Mouse (Mus musculus): ENCODE results near the gene Tpt1. TPM values are rescaled to one million over a fixed set of nuclear protein-coding genes. Genes with fewer than 3 reads are reported as not detected.
"Not testable (repeated sequence)": the region's sequence is repeated elsewhere in the genome, so short reads cannot be mapped to it uniquely, and the experiment has no call there.

Tpt1 gene
- total RNA-seq (2015; ENCODE audit: low replicate concordance) (3,144 and 3,174 TPM in 2 replicates), total RNA-seq (2017; ENCODE audit: low replicate concordance) (507 and 1,044 TPM in 2 replicates)

GRCm38 (mm10) chr14:75844867-75845697 is at the start of gene Tpt1:
Tpt1 (plus strand) TSS chr14:75845093.
- peak; percentile 93 for ATAC-seq (replicated peaks; ENCODE audit: low FRiP score, poor library complexity, severe bottlenecking)

GRCm38 (mm10) chr14:75795918-75796317 is 49.0 kb upstream of the Tpt1 start:
- ATAC-seq (replicated peaks; ENCODE audit: low FRiP score, poor library complexity, severe bottlenecking) = no peak

GRCm38 (mm10) chr14:75797769-75798386 is 47.0 kb upstream of the Tpt1 start:
- no peak for ATAC-seq (replicated peaks; ENCODE audit: low FRiP score, poor library complexity, severe bottlenecking)

- no peak for ATAC-seq (replicated peaks; ENCODE audit: low FRiP score, poor library complexity, severe bottlenecking)
Observed at GRCm38 (mm10) chr14:75807800-75808199, 37.1 kb upstream of the Tpt1 start.

- no peak for ATAC-seq (replicated peaks; ENCODE audit: low FRiP score, poor library complexity, severe bottlenecking)
Observed at GRCm38 (mm10) chr14:75809931-75810330, 35.0 kb upstream of the Tpt1 start.

- no peak for ATAC-seq (replicated peaks; ENCODE audit: low FRiP score, poor library complexity, severe bottlenecking)
Observed at GRCm38 (mm10) chr14:75818528-75818927, 26.4 kb upstream of the Tpt1 start.

GRCm38 (mm10) chr14:75819341-75819740 is 25.6 kb upstream of the Tpt1 start:
- ATAC-seq (replicated peaks; ENCODE audit: low FRiP score, poor library complexity, severe bottlenecking) = no peak

GRCm38 (mm10) chr14:75820007-75820406 is 24.9 kb upstream of the Tpt1 start:
- ATAC-seq (replicated peaks; ENCODE audit: low FRiP score, poor library complexity, severe bottlenecking) = no peak

GRCm38 (mm10) chr14:75826851-75827410 is 18.0 kb upstream of the Tpt1 start:
- ATAC-seq (replicated peaks; ENCODE audit: low FRiP score, poor library complexity, severe bottlenecking) = no peak

- ATAC-seq (replicated peaks; ENCODE audit: low FRiP score, poor library complexity, severe bottlenecking) = peak; percentile 20
Observed at GRCm38 (mm10) chr14:75828221-75828620, 16.7 kb upstream of the Tpt1 start.

GRCm38 (mm10) chr14:75828866-75829806 is 15.8 kb upstream of the Tpt1 start:
- peak; percentile 87 for ATAC-seq (replicated peaks; ENCODE audit: low FRiP score, poor library complexity, severe bottlenecking)

GRCm38 (mm10) chr14:75829817-75830216 is 15.1 kb upstream of the Tpt1 start:
- not testable (repeated sequence) for ATAC-seq (replicated peaks; ENCODE audit: low FRiP score, poor library complexity, severe bottlenecking)

- peak; percentile 32 for ATAC-seq (replicated peaks; ENCODE audit: low FRiP score, poor library complexity, severe bottlenecking)
Observed at GRCm38 (mm10) chr14:75832031-75832430, 12.9 kb upstream of the Tpt1 start.

- ATAC-seq (replicated peaks; ENCODE audit: low FRiP score, poor library complexity, severe bottlenecking) = no peak
Observed at GRCm38 (mm10) chr14:75832982-75833381, 11.9 kb upstream of the Tpt1 start.

- ATAC-seq (replicated peaks; ENCODE audit: low FRiP score, poor library complexity, severe bottlenecking) = no peak
Observed at GRCm38 (mm10) chr14:75833546-75834250, 11.2 kb upstream of the Tpt1 start.

GRCm38 (mm10) chr14:75834251-75834738 is 10.6 kb upstream of the Tpt1 start:
- ATAC-seq (replicated peaks; ENCODE audit: low FRiP score, poor library complexity, severe bottlenecking) = peak; percentile 56

GRCm38 (mm10) chr14:75834739-75835381 is 10.0 kb upstream of the Tpt1 start:
- ATAC-seq (replicated peaks; ENCODE audit: low FRiP score, poor library complexity, severe bottlenecking) = peak; percentile 62

GRCm38 (mm10) chr14:75836579-75836978 is 8.3 kb upstream of the Tpt1 start:
- no peak for ATAC-seq (replicated peaks; ENCODE audit: low FRiP score, poor library complexity, severe bottlenecking)
